Mouse (Mus musculus) spleen, postnatal 36 days (tissue): ENCODE measurements around the gene Slc25a30.
"Not testable (repeated sequence)": the region's sequence is repeated elsewhere in the genome, so short reads cannot be mapped to it uniquely, and the experiment has no call there.

Experiments used
- DNase-seq, 2 experiments: peaks; one replicate each; pipeline ENCODE4 v3.0.0; 2022; ENCODE audit warnings: low spot score in 2 of 2, mixed read lengths in 1 of 2

The Slc25a30 gene

GRCm38 (mm10) chr14:75786868-75787793 is at the start of gene Slc25a30:
Slc25a30 (minus strand) TSS chr14:75787037.
- DNase-seq = peak; percentile 97

GRCm38 (mm10) chr14:75836579-75836978 is 49.7 kb upstream of the Slc25a30 start:
- no peak for DNase-seq

GRCm38 (mm10) chr14:75834739-75835381 is 48.0 kb upstream of the Slc25a30 start:
- DNase-seq = peak; percentile 72 to 73

GRCm38 (mm10) chr14:75834251-75834738 is 47.5 kb upstream of the Slc25a30 start:
- DNase-seq = peak; percentile 63

GRCm38 (mm10) chr14:75833546-75834250 is 46.9 kb upstream of the Slc25a30 start:
- DNase-seq = no peak

GRCm38 (mm10) chr14:75832982-75833381 is 46.1 kb upstream of the Slc25a30 start:
- no peak for DNase-seq

- DNase-seq = peak in 1 of 2 experiments; percentile 22
Observed at GRCm38 (mm10) chr14:75832031-75832430, 45.2 kb upstream of the Slc25a30 start.

- not testable (repeated sequence) for DNase-seq
Observed at GRCm38 (mm10) chr14:75829817-75830216, 43.0 kb upstream of the Slc25a30 start.

GRCm38 (mm10) chr14:75828866-75829806 is 42.3 kb upstream of the Slc25a30 start:
- DNase-seq = peak; percentile 63 to 74

GRCm38 (mm10) chr14:75828221-75828620 is 41.4 kb upstream of the Slc25a30 start:
- no peak for DNase-seq

GRCm38 (mm10) chr14:75826851-75827410 is 40.1 kb upstream of the Slc25a30 start:
- no peak for DNase-seq

- no peak for DNase-seq
Observed at GRCm38 (mm10) chr14:75820007-75820406, 33.2 kb upstream of the Slc25a30 start.

- DNase-seq = no peak
Observed at GRCm38 (mm10) chr14:75819341-75819740, 32.5 kb upstream of the Slc25a30 start.

GRCm38 (mm10) chr14:75818528-75818927 is 31.7 kb upstream of the Slc25a30 start:
- no peak for DNase-seq

GRCm38 (mm10) chr14:75809931-75810330 is 23.1 kb upstream of the Slc25a30 start:
- no peak for DNase-seq

GRCm38 (mm10) chr14:75807800-75808199 is 21.0 kb upstream of the Slc25a30 start:
- DNase-seq = no peak

- DNase-seq = no peak
Observed at GRCm38 (mm10) chr14:75797769-75798386, 11.0 kb upstream of the Slc25a30 start.

- no peak for DNase-seq
Observed at GRCm38 (mm10) chr14:75795918-75796317, 9.1 kb upstream of the Slc25a30 start.

GRCm38 (mm10) chr14:75794726-75795125 is 7.9 kb upstream of the Slc25a30 start:
- DNase-seq = no peak

GRCm38 (mm10) chr14:75794324-75794723 is 7.5 kb upstream of the Slc25a30 start:
- DNase-seq = no peak
